Mouse (Mus musculus): ENCODE results near the gene Apbb1.

- no peak for TF ChIP-seq CTCF (IDR thresholded peaks at IDR 0.05; ENCODE audit: control insufficient read depth, insufficient read depth, insufficient read length)
- no peak for TF ChIP-seq CEBPB (IDR thresholded peaks at IDR 0.05; ENCODE audit: low read depth)
- no peak for TF ChIP-seq MYOD1 (IDR thresholded peaks at IDR 0.05; ENCODE audit: control insufficient read depth, insufficient read length, low read depth)
- no peak for TF ChIP-seq MAX (IDR thresholded peaks at IDR 0.05)
- TF ChIP-seq USF1 (IDR thresholded peaks at IDR 0.05; ENCODE audit: low read depth): no peak
These were observed 10.7 kb downstream of the Apbb1 start for GRCm38 (mm10) chr7:105570756-105571155.

All from C2C12 (cell line).